Mouse (Mus musculus) inflammation-experienced regulatory T-cells, adult 6 months (primary cell): ENCODE data around the gene Wnt7b. TPM values are rescaled to one million over a fixed set of nuclear protein-coding genes. Genes with fewer than 3 reads are reported as not detected.

Experiments used
- ATAC-seq: one replicate; pipeline ENCODE4 v1.8.0; 2017
- polyA plus RNA-seq, 3 experiments: library from polyadenylated mRNA; unstranded; fragments of 100-300 nt; shearing (Covaris generic); gene quantifications; one replicate each; pipeline ENCODE4 v1.2.1; 2017

Wnt7b gene
- polyA plus RNA-seq, 3 experiments from 2014 or later: not detected

- no peak for ATAC-seq
These were observed 18.9 kb upstream of the Wnt7b start for GRCm38 (mm10) chr15:85601202-85601601.

- no peak for ATAC-seq
These were observed 18.4 kb upstream of the Wnt7b start for GRCm38 (mm10) chr15:85600696-85601094.

GRCm38 (mm10) chr15:85599887-85600695, 17.8 kb upstream of the Wnt7b start:
- ATAC-seq: peak; percentile 56

DNA sequence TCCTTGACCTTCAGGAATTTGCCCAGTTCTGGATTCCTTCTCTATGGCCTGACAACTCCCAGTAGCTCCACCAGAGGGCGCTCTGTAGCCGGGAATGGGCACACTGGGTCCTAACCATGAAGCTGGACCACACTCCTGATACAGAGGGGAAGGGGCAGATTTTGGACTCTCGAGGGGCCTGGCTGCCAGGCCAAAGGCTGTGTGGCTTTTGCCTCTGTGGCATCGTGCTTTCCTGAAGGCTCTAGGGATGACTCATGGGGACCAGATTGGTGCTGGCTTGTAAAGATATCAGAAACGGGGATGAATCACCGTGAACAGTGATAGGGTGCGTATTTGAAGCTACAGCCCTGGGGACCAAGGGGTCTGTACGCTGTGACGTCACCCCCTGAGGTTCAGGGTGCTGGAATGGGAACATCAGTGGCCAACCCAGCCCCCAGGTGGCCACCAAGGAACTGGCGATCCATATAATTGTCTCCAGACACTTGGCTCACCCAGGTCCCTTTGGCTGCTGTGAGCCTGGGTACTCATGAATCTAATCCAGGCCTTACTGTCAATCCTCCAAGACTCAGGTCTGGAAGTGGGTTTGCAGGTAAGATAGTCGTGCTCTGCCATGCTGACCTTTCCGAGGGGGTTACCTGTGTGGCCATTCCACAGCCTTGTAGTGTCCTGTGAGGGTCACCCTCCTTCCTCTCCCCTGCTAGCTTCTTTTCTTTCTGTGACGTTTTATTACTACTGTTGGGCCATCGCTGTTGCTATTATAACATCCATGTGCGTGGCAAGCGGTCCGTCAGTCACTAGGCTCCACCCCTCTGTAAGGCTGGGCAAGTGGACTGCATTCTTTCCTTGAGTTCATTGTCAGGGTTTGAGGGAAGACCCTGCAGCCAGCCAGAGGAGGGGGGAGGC, 17.0 kb upstream of the Wnt7b start:
- no peak for ATAC-seq

GRCm38 (mm10) chr15:85598443-85598842, 16.2 kb upstream of the Wnt7b start:
- no peak for ATAC-seq

- no peak for ATAC-seq
These were observed 15.1 kb upstream of the Wnt7b start for GRCm38 (mm10) chr15:85597403-85597802.

DNA sequence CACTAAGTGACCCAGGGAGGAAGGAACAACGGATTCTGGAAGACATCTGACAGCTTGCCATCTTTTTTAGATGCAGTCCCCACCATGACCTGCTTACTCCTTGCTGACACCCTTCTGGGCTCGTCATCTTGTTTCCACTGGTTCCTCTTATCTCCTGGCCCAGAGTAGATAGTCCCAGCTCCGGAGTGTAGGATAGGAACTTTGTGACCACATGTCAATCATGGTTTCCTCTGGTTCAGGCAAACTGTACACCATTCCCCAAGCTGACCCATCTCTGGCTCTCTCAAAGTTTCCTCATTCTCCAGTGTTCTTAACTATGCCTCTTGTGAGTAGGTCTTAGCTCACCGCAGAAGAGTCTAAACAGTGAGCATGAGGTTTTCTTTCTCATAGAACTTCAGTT, 10.4 kb upstream of the Wnt7b start:
- no peak for ATAC-seq

- no peak for ATAC-seq
These were observed 8.6 kb upstream of the Wnt7b start for GRCm38 (mm10) chr15:85590831-85591230.

DNA sequence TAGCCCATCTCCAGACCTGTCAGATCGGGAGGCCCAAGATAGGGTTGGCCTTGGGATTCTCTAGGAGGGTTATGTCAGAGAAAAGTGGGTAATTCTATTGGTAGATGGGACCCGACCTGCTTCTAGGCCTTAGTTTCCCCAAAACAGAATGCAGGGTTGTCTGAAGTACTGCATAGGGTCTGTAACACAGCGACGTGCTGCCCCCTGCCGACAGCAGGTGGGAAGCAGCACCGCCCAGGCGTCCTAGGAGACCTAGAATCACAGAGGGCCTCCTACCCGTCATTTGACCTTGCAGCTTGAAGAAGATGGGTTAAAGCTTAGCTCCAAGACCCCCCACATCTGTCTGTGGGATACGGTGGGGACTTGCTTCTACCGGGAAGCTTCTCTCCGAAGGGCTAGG, 1.2 kb upstream of the Wnt7b start:
- no peak for ATAC-seq

GRCm38 (mm10) chr15:85583024-85583423, 751 bp upstream of the Wnt7b start:
- no peak for ATAC-seq

GRCm38 (mm10) chr15:85581563-85582064, 659 bp downstream of the Wnt7b start:
- no peak for ATAC-seq

DNA sequence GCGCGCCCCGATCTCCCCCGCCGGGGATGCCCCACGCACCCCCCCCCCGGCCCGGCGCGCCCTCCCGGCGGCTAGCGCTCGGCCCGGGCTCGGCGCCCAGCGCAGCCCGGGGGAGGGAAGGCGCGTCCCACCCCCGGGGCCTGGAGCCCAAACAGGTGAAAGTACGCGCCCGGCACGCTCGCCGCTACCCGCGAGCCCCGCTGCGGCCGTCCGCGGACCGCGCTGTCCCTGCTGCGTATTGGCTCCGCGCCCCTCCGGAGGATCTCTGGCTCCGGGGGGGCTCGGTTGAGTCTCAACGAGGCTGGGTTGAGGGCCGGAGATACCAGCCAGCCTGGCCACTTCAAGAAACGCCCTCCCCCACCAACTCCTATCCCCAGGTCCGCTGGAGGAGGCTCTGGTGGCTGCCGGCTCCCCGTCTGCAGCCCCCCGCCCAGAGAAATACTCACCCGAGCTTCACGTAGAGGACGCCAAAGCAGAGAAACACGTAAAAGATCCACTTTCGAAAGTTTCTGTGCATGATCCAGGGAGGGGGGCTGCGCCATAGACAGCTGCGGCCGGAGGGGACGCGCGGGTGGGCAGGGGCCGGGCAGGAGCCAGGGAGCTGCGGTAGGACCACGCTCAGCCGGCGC, 1.2 kb downstream of the Wnt7b start:
- ATAC-seq: no peak

- no peak for ATAC-seq
These were observed 1.8 kb downstream of the Wnt7b start for GRCm38 (mm10) chr15:85580483-85580882.

- no peak for ATAC-seq
These were observed 4.5 kb downstream of the Wnt7b start for GRCm38 (mm10) chr15:85577583-85578460.

GRCm38 (mm10) chr15:85576511-85577440, 5.5 kb downstream of the Wnt7b start:
- no peak for ATAC-seq

DNA sequence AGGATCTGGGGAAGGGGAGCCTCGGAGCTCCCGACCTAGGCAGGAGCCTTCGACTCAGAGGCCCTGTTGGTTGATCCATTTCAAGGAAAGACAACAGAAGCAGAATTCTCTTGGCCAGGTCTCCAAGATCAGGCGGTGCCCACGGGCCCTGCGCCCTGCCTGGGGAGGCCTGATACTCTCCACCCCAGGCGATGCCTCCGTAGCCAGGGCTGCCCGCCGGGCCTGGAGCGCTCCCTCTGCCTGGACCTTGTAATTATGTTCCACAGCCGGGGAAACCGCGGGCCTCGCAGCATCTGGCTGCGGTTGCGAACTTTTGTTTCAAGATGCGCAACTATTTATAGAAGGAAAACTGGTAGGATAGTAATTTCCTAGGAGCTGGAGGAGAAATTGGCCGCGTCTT, 6.2 kb downstream of the Wnt7b start:
- ATAC-seq: no peak

DNA sequence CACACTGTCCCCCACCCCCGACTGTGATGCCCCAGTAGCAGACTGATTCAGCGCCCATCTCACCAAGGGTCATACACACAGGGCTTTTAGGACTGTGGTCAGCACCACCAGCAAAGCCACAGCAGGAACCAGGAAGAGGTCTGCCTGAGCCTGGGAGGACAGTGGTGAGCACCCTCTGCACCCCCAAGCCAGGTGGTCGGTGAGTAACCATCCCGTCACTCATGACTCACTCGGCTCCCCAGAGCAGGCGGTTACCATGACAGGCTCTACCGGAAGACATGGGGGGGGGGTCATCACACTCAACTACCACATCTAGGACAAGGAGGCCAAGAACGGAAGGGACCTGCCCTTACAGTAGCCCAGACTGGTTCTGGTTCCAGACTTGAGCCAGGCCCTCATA, 7.7 kb downstream of the Wnt7b start:
- no peak for ATAC-seq

GRCm38 (mm10) chr15:85574086-85574485, 8.2 kb downstream of the Wnt7b start:
- ATAC-seq: no peak

- no peak for ATAC-seq
These were observed 9.5 kb downstream of the Wnt7b start for GRCm38 (mm10) chr15:85572619-85573254.

GRCm38 (mm10) chr15:85569995-85570734, 12.1 kb downstream of the Wnt7b start:
- no peak for ATAC-seq
